Mouse (Mus musculus) liver, embryonic 14.5 days (tissue): ENCODE data around the gene A930033H14Rik. TPM values are rescaled to one million over a fixed set of nuclear protein-coding genes. Genes with fewer than 3 reads are reported as not detected.

Experiments used
- ATAC-seq: fragments of 200-750 bp; cut with Nextera tagmentation; 2 replicates; pipeline ENCODE4 v1.8.0; 2017; ENCODE audit warnings: moderate number of reproducible peaks, mild to moderate bottlenecking, moderate library complexity; ENCODE audit not compliant: insufficient read depth
- DNase-seq, 3 experiments: peaks; one replicate each; pipeline ENCODE4 v3.0.0-alpha.2; 2012 to 2013; ENCODE audit warnings: low read depth in 3 of 3, low spot score in 3 of 3
- H3K27ac ChIP-seq: fragments of 300-500 bp; sonication (generic); 2 replicates; pipeline ENCODE4 v1.5.1; 2014; ENCODE audit warnings: moderate library complexity, mild to moderate bottlenecking, control low read depth, inconsistent platforms
- H3K27me3 ChIP-seq: fragments of 300-500 bp; sonication (generic); 2 replicates; pipeline ENCODE4 v1.6.1; 2014; ENCODE audit warnings: mild to moderate bottlenecking, low read length, moderate library complexity; ENCODE audit not compliant: control insufficient read depth, insufficient read depth
- H3K36me3 ChIP-seq: fragments of 300-500 bp; sonication (generic); replicated peaks from 2 replicates; pipeline ENCODE4 v1.6.1; 2014; ENCODE audit warnings: low read depth; ENCODE audit not compliant: control insufficient read depth, insufficient read depth
- H3K4me1 ChIP-seq, 2 experiments: fragments of 200-500 bp in 1 of 2; fragments of 300-500 bp in 1 of 2; sonication (generic) in 1 of 2; replicated peaks; 2 replicates each; pipeline ENCODE4 v1.6.1; 2012 to 2014; ENCODE audit warnings: antibody characterized with exemption in 1 of 2, inconsistent platforms in 1 of 2, low read length in 1 of 2; ENCODE audit not compliant: control insufficient read depth in 2 of 2, insufficient read depth in 2 of 2
- H3K4me2 ChIP-seq: fragments of 300-500 bp; sonication (generic); 2 replicates; pipeline ENCODE4 v1.6.1; 2014; ENCODE audit warnings: low read depth, mild to moderate bottlenecking, control low read depth, moderate library complexity
- H3K4me3 ChIP-seq, 2 experiments: fragments of 200-500 bp in 1 of 2; fragments of 300-500 bp in 1 of 2; sonication (generic) in 1 of 2; 2 replicates each; pipeline ENCODE4 v1.5.1; 2012 to 2014; ENCODE audit warnings: low read depth in 2 of 2, low read length in 2 of 2, mild to moderate bottlenecking in 2 of 2, control low read depth in 1 of 2, inconsistent platforms in 1 of 2, moderate library complexity in 1 of 2; ENCODE audit not compliant: insufficient read depth in 1 of 2
- H3K9ac ChIP-seq: fragments of 300-500 bp; sonication (generic); replicated peaks from 2 replicates; pipeline ENCODE4 v1.6.1; 2014; ENCODE audit warnings: mild to moderate bottlenecking, control low read depth, moderate library complexity
- H3K9me3 ChIP-seq: fragments of 300-500 bp; sonication (generic); 2 replicates; pipeline ENCODE4 v1.6.1; 2016; ENCODE audit warnings: low read length, mixed read lengths; ENCODE audit not compliant: control insufficient read depth
- CTCF ChIP-seq: IDR thresholded peaks from 2 replicates; pipeline ENCODE4 v1.5.1; 2016; ENCODE audit warnings: antibody characterized with exemption, low read depth, control low read depth
- EP300 ChIP-seq: IDR thresholded peaks from 2 replicates; pipeline ENCODE4 v1.6.1; 2016; ENCODE audit warnings: antibody characterized with exemption, low read depth
- WGBS: fragments of 180-500 bp; shearing (Covaris S2); extraction: QIAGEN DNeasy Blood & Tissue Kit; methylation state at CpG from one replicate; pipeline ENCODE4 v1.1.7; 2014; ENCODE audit not compliant: insufficient replicate concordance; 5-methylcytosine and 5-hydroxymethylcytosine counted together
- polyA plus RNA-seq, 2 experiments: library from polyadenylated mRNA; depleted of rRNA in 1 of 2; stranded (reverse) in 1 of 2; unstranded in 1 of 2; fragments of >200 nt; fragmentation: Nextera tagmentation in 1 of 2; extraction: Ambion mirVana in 1 of 2; gene quantifications; 2 replicates each; pipeline versions ENCODE4 v1.2.1 to v1.2.3; 2012 to 2014

Gene A930033H14Rik
- polyA plus RNA-seq, 2 experiments = 0.18 to 0.51 TPM

GRCm38 (mm10) chr10:69245906-69246668, 33.2 kb upstream of the A930033H14Rik start:
- 62% methylated on average over 10 of the region's 10 CpGs for WGBS
- Histone ChIP-seq H3K4me3 (no peak overlapping the region), H3K27ac (no peak overlapping the region), H3K36me3 (no peaks in the 10 kb centered on the region), H3K4me2 (no peak overlapping the region), H3K9me3 (no peaks in the 10 kb centered on the region), H3K27me3 (no peaks in the 10 kb centered on the region), H3K4me1 (peaks cover 0 to 3% of the 10 kb centered on the region in 2 experiments; a peak in 1 of 4 replicates), H3K9ac (no peak overlapping the region)
- DNase-seq (no peak), ATAC-seq (no peak)
- TF ChIP-seq CTCF = no peak
- no peak for TF ChIP-seq EP300

GRCm38 (mm10) chr10:69245151-69245550, 32.3 kb upstream of the A930033H14Rik start:
- no peak for DNase-seq
- H3K27ac ChIP-seq = no peak overlapping the region
- no peak for ATAC-seq

DNA sequence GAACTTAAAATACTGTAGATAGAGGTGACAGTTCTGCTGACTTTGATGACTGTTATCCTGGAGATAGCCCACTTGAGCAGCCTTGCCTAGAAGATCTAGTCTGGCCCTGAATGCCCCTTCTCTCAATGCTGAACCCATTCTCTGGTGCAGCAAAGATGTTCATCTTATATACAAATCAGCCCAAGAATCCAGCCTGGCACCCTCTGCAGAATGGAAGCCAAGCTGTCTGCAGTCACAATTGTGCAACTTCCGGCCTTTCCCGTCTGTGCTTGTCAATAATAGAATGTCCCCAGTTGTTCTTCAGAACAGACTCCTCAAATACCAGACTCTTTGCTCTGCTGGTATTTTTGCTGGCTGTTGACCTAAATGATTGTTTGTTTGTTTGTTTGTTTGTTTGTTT, 27.6 kb upstream of the A930033H14Rik start:
- Histone ChIP-seq H3K4me2 (no peak overlapping the region), H3K36me3 (no peaks in the 10 kb centered on the region), H3K4me1 (peaks cover 0 to 3% of the 10 kb centered on the region in 2 experiments; a peak in 1 of 4 replicates), H3K9me3 (no peaks in the 10 kb centered on the region), H3K27me3 (no peaks in the 10 kb centered on the region), H3K9ac (no peak overlapping the region), H3K27ac (no peak overlapping the region), H3K4me3 (no peak overlapping the region)
- WGBS = 57% methylated on average over 2 of the region's 2 CpGs
- DNase-seq (no peak), ATAC-seq (no peak)
- TF ChIP-seq EP300 (no peak), CTCF (no peak)

More at GRCm38 (mm10) chr10:69245151-69245550, 32.3 kb upstream of the A930033H14Rik start:
- no peak overlapping the region for H3K4me3 ChIP-seq
- no peak overlapping the region for H3K4me2 ChIP-seq
- no peak overlapping the region for H3K9ac ChIP-seq
- H3K9me3 ChIP-seq = no peaks in the 10 kb centered on the region
- 75% methylated on average over 4 of the region's 4 CpGs for WGBS
- H3K36me3 ChIP-seq = no peaks in the 10 kb centered on the region
- peaks cover 0 to 6% of the 10 kb centered on the region in 2 experiments; a peak in 2 of 4 replicates for H3K4me1 ChIP-seq
- H3K27me3 ChIP-seq = no peaks in the 10 kb centered on the region
- TF ChIP-seq EP300 (no peak), CTCF (no peak)

DNA sequence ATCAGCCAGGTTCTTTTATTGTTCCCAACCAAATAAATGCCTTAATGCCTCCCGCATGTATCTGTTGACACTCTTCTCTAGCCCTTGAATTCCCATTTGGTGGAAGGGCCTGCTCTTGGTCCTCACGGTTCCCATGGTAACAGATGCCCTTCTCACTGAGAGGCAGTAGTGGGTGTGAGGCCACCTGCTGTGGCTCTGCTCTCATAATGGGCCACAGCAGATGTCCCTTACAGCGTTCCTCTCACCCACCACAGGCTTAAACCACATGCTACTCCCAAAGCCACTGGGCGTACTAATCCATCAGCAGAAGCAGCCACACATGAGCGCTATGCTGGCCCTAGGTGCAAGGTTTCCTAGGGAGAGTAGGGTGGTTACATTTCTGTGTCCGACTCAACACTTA, 25.4 kb upstream of the A930033H14Rik start:
- TF ChIP-seq EP300 = no peak
- TF ChIP-seq CTCF = no peak
- DNase-seq (no peak), ATAC-seq (no peak)
- H3K4me3 ChIP-seq = no peak overlapping the region
- WGBS = 64% methylated on average over 6 of the region's 6 CpGs
- no peaks in the 10 kb centered on the region for H3K36me3 ChIP-seq
- no peaks in the 10 kb centered on the region for H3K9me3 ChIP-seq
- H3K27ac ChIP-seq = no peak overlapping the region
- no peak overlapping the region for H3K4me2 ChIP-seq
- H3K27me3 ChIP-seq = no peaks in the 10 kb centered on the region
- peaks cover 0 to 3% of the 10 kb centered on the region in 2 experiments; a peak in 1 of 4 replicates for H3K4me1 ChIP-seq
- H3K9ac ChIP-seq = no peak overlapping the region

GRCm38 (mm10) chr10:69237781-69238180, 24.9 kb upstream of the A930033H14Rik start:
- 83% methylated on average over 9 of the region's 9 CpGs for WGBS
- no peak for DNase-seq
- peaks cover 0 to 3% of the 10 kb centered on the region in 2 experiments; a peak in 1 of 4 replicates for H3K4me1 ChIP-seq
- no peak overlapping the region for H3K9ac ChIP-seq
- no peak overlapping the region for H3K27ac ChIP-seq
- no peak for ATAC-seq
- no peaks in the 10 kb centered on the region for H3K36me3 ChIP-seq
- no peak for TF ChIP-seq CTCF
- TF ChIP-seq EP300 = no peak
- no peaks in the 10 kb centered on the region for H3K9me3 ChIP-seq
- no peak overlapping the region for H3K4me3 ChIP-seq
- no peak overlapping the region for H3K4me2 ChIP-seq
- no peaks in the 10 kb centered on the region for H3K27me3 ChIP-seq
